Mouse (Mus musculus) hematopoietic stem cell, adult 5-6 weeks (primary cell): ENCODE results near the gene Gm13889. TPM values are rescaled to one million over a fixed set of nuclear protein-coding genes. Genes with fewer than 3 reads are reported as not detected.

Source experiments
- ATAC-seq, 2 experiments: fragments of 125-278 bp in 1 of 2; replicated peaks in 1 of 2; 2 replicates each; pipeline ENCODE4 v1.8.0; 2016 to 2017; ENCODE audit warnings: inconsistent platforms in 2 of 2, mild to moderate bottlenecking in 2 of 2, moderate number of reproducible peaks in 2 of 2, low read depth in 1 of 2, moderate TSS enrichment in 1 of 2; ENCODE audit not compliant: low FRiP score in 2 of 2, poor library complexity in 2 of 2, severe bottlenecking in 2 of 2, insufficient read depth in 1 of 2, low TSS enrichment in 1 of 2
- total RNA-seq: library from RNA; stranded (forward); fragments of 172-1452, 232-1000 nt; gene quantifications from 2 replicates; pipeline ENCODE4 v1.2.3, GENCODE M21; 2017

The Gm13889 gene
- not detected in 2 replicates for total RNA-seq

GRCm38 (mm10) chr2:93956908-93957784 is at the start of gene Gm13889:
Gene Gm13889, minus strand, starts transcription at chr2:93957201.
- peak in 1 of 2 experiments; percentile 56; a peak in 2 of 4 replicates for ATAC-seq

DNA sequence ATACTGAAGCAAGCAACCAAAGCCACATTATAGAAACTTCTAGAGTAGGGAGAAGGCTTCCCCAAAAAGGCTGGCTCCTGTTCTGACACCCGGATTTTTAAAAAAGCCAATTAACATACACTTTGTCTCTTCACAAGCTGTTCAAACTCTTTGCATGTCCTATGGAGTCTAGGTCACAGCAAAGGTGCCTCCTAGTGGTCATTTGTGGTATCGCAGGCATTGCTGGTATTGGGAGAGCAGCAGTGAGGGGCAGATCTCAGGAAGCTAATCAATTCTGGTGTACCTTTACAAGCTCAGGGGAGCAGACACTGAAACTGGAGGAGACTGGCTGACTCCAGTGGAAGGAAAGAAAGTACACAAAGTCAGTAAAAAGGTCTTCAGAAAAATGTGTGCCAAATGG is 45.3 kb upstream of the Gm13889 start:
- peak; percentile 75 to 78; a peak in 3 of 4 replicates for ATAC-seq

GRCm38 (mm10) chr2:94001918-94002317 is 44.9 kb upstream of the Gm13889 start:
- ATAC-seq = no peak

GRCm38 (mm10) chr2:94001411-94001810 is 44.4 kb upstream of the Gm13889 start:
- ATAC-seq = no peak

GRCm38 (mm10) chr2:93996254-93996653 is 39.3 kb upstream of the Gm13889 start, which contains the start of gene Gm27027:
Gene Gm27027, minus strand, starts transcription at chr2:93996354.
- ATAC-seq = no peak

DNA sequence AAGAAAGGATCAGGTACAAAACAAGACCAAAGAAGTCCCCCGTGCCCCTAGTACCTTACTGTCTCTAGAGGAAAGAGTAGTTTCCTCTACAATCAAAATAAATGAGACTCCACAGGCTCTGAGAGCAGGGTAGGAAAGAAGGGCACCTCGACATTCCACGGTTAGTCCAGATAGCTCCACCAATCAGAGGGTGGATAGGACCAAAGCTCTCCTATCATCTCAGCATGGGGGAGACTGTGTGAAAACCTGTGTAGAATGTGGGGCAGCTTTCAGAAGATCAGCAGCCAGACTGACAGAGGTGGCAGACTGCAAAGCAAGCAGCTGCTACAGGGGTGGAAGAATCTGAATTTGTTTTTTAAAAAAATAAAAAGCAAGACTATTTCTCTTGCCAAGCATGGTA is 35.8 kb upstream of the Gm13889 start:
- ATAC-seq = no peak

DNA sequence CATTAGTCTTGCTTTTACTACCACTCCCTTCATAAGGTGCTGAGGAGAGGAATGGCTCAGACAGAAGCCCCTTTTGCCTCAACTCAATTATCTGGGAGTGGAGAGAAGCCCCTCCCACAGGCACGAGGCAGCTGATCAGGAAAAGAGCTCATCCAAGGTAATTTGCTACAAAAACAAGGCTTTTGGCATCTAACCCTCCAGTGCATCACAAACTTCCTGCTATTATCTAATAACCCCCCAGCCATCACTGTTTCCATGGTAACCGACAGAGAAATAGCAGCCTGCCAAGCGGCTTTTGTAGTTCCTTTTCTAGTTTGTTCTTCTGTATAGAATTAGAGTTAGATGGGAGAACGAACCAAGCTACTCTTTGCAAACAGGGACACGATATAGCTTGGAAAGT is 35.3 kb upstream of the Gm13889 start:
- no peak for ATAC-seq

DNA sequence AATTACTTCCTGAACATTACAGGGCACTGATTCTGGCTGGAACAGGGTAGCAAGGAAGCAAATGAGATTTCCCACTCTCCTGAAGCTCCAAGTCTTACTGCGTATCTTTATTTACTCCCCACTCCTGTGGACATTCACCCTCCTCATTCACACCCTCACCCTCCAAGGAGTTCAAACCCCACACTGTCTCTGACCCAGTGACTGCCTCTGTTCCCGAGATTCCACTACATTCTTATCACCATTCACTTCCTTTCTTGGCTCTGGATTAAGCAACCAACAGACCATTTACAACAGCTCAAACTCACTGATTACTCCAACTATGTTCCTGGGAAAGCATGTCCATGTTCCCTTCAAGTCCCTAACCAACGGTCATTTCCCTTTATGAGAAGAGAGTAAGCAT is 34.3 kb upstream of the Gm13889 start:
- ATAC-seq = no peak

DNA sequence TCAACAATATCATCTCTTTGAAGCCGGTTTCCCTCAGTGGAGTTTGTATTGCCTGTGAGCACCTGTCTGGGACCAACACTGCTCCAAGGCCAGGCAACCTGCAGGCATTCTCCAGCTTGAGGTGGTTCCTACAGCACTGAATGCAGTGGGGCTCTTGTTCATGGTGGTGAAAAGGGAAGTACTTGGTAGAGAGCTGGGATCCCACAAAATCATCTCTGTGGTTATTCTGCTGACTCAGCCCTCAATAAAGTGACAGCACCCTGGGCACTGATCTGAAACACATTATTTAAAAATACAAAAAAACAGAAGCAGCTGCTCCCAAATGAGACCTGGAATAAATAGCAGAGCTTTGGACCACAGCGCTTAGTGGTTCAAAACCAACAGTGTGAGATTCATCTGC is 31.4 kb upstream of the Gm13889 start:
- ATAC-seq = peak; percentile 81 to 87

GRCm38 (mm10) chr2:93982457-93983235 is 25.6 kb upstream of the Gm13889 start:
- no peak for ATAC-seq

GRCm38 (mm10) chr2:93979249-93980120 is 22.5 kb upstream of the Gm13889 start:
- ATAC-seq = no peak

GRCm38 (mm10) chr2:93976436-93977252 is 19.6 kb upstream of the Gm13889 start:
- ATAC-seq = peak; percentile 91 to 95

DNA sequence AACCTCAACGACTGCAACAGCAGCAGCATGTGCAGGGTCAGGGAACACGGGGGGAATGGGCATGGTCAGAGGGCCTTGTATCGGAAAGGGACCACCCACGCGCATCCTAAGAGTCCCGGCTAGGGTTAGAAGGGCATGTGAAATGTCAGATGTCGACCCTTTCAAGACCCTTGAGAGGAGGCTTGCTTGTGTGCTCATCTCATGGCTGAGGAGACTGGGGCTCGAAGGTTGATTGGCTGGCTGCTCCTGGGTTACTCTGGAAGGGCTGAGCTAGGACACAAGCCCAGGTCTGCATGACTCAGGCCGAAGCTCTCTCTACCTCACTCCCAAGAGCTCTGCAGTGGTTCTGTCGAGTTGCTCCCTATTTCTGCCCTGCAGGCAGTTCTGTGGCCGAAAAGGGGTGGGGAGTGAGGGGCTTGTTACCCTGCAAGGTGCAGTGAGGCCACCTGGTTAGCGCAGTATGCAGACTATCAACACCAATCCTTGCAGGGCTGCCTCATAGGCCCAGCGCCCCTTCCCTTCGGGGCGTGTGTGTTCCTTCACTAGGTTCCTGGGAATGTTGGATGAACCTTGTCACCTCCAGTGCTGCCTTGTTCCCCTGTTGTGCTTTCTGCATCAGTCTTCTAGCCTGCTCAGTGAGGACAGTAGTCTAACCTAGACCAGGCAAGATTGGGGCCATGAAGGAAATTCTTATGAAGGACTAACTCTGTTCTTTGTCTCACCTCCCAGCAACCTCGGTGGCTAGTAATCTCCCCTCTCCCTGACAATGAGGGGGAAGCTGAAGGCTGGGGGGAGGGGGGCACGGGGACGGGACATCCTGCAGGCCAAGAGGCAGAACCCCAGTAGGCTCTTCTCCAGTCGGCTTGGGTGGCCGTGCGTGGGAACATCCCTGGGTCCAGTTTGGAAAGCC is 18.8 kb upstream of the Gm13889 start:
- no peak for ATAC-seq

DNA sequence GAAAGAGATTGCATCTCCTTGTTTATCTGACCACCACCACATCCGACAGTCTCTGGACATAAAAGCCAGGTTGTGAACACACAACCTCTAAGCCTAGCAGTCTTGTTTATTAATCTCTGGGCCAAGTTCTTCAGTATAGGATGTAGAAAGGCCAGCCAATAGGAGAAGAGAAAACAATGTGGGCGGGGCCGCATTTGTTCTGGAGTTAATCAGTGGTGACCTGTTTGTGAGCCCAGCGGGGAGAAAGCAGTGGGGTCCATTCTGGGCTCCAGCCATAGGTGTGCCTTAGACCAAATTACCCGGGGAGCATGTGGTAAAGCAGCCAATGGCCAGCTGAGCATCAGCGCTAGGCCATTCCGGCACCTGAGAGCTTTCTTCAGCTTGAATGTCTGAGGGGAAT is 18.0 kb upstream of the Gm13889 start:
- no peak for ATAC-seq

DNA sequence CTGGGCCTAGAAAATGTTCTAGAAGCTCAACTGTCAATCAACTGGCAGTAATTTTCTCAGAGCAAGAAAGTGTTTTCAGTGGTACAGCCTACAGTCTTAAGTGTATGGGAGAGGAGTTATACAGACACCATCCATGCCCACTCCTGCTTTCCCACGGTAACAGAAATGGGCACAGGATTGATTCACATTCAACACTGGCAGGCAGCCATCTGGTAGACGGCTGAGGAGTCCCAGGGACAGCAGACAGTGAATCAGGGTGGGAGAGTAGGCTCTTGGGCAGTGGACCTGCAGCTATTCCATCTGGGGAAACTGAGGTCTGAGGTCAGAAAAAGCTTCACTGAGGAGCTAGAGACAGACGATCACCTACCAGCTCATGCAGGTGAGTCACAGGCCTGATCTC is 14.6 kb upstream of the Gm13889 start:
- no peak for ATAC-seq
